Mouse (Mus musculus): ENCODE results near the gene Papss1. TPM values are rescaled to one million over a fixed set of nuclear protein-coding genes. Genes with fewer than 3 reads are reported as not detected.

Papss1 gene
- polyA plus RNA-seq, 1 experiment from 2014 or later: 98.6 TPM

GRCm38 (mm10) chr3:131561591-131561990, 3.0 kb upstream of the Papss1 start:
- no peak for TF ChIP-seq CTCF (IDR thresholded peaks at IDR 0.05; ENCODE audit: low read depth)
- no peak overlapping the region for H3K4me3 ChIP-seq (ENCODE audit: low read depth, low read length)
- no peaks in the 10 kb centered on the region for H3K27me3 ChIP-seq (ENCODE audit: insufficient read depth, low read length)
- no peak overlapping the region for H3K9ac ChIP-seq
- H3K27ac ChIP-seq (ENCODE audit: low read depth): no peak overlapping the region
- no peaks in the 10 kb centered on the region for H3K9me3 ChIP-seq (ENCODE audit: low read depth, low read length)
- H3K4me1 ChIP-seq (ENCODE audit: insufficient read depth): peaks cover 8% of the 10 kb centered on the region; the same call in 1 of the 2 replicates
- no peak overlapping the region for H3K4me2 ChIP-seq
- ATAC-seq (ENCODE audit: insufficient read depth): no peak
- no peak for DNase-seq
- H3K36me3 ChIP-seq (ENCODE audit: insufficient read depth): no peaks in the 10 kb centered on the region

GRCm38 (mm10) chr3:131565257-131565610, 666 bp downstream of the Papss1 start:
- peak; percentile 71 for DNase-seq
- H3K4me1 ChIP-seq (ENCODE audit: insufficient read depth): peaks cover 8% of the 10 kb centered on the region; the same call in 1 of the 2 replicates

GRCm38 (mm10) chr3:131566281-131566680, 1.7 kb downstream of the Papss1 start:
- Histone ChIP-seq H3K27me3 (ENCODE audit: insufficient read depth, low read length) (no peaks in the 10 kb centered on the region), H3K9me3 (ENCODE audit: low read depth, low read length) (no peaks in the 10 kb centered on the region), H3K4me3 (ENCODE audit: low read depth, low read length) (peak overlapping the region; percentile 84; the same call in 1 of the 2 replicates), H3K4me1 (ENCODE audit: insufficient read depth) (peaks cover 8% of the 10 kb centered on the region; the same call in 1 of the 2 replicates), H3K27ac (ENCODE audit: low read depth) (no peak overlapping the region), H3K4me2 (peak overlapping the region; percentile 72), H3K9ac (no peak overlapping the region), H3K36me3 (ENCODE audit: insufficient read depth) (0 out of 2 replicates have a peak, but pooled peaks cover 4% of the 10 kb centered on the region)
- 74% methylated on average over 2 of the region's 2 CpGs for WGBS
- DNase-seq (no peak), ATAC-seq (ENCODE audit: insufficient read depth) (no peak)
- TF ChIP-seq CTCF (IDR thresholded peaks at IDR 0.05; ENCODE audit: low read depth): no peak

More at GRCm38 (mm10) chr3:131565257-131565610, 666 bp downstream of the Papss1 start:
- Histone ChIP-seq H3K4me2 (peak overlapping the region; percentile 72), H3K27me3 (ENCODE audit: insufficient read depth, low read length) (no peaks in the 10 kb centered on the region), H3K27ac (ENCODE audit: low read depth) (peak overlapping the region; percentile 96), H3K4me3 (ENCODE audit: low read depth, low read length) (peak overlapping the region; percentile 84), H3K9me3 (ENCODE audit: low read depth, low read length) (no peaks in the 10 kb centered on the region), H3K9ac (peak overlapping the region; percentile 84), H3K36me3 (ENCODE audit: insufficient read depth) (0 out of 2 replicates have a peak, but pooled peaks cover 4% of the 10 kb centered on the region)
- 2% methylated on average over 9 of the region's 9 CpGs for WGBS
- ATAC-seq (ENCODE audit: insufficient read depth): no peak
- no peak for TF ChIP-seq CTCF (IDR thresholded peaks at IDR 0.05; ENCODE audit: low read depth)

- H3K4me3 ChIP-seq (ENCODE audit: low read depth, low read length): no peak overlapping the region
- H3K4me2 ChIP-seq: no peak overlapping the region
- WGBS: 42% methylated on average over 1 of the region's 1 CpGs
- no peak overlapping the region for H3K9ac ChIP-seq
- H3K36me3 ChIP-seq (ENCODE audit: insufficient read depth): 0 out of 2 replicates have a peak, but pooled peaks cover 4% of the 10 kb centered on the region
- DNase-seq: no peak
- ATAC-seq (ENCODE audit: insufficient read depth): no peak
- no peaks in the 10 kb centered on the region for H3K27me3 ChIP-seq (ENCODE audit: insufficient read depth, low read length)
- H3K9me3 ChIP-seq (ENCODE audit: low read depth, low read length): no peaks in the 10 kb centered on the region
- TF ChIP-seq CTCF (IDR thresholded peaks at IDR 0.05; ENCODE audit: low read depth): no peak
- peaks cover 8% of the 10 kb centered on the region; the same call in 1 of the 2 replicates for H3K4me1 ChIP-seq (ENCODE audit: insufficient read depth)
- H3K27ac ChIP-seq (ENCODE audit: low read depth): no peak overlapping the region
Measured at GRCm38 (mm10) chr3:131570506-131570905, 5.9 kb downstream of the Papss1 start.

- Histone ChIP-seq H3K4me1 (ENCODE audit: insufficient read depth) (no peaks in the 10 kb centered on the region), H3K4me2 (no peak overlapping the region), H3K36me3 (ENCODE audit: insufficient read depth) (0 out of 2 replicates have a peak, but pooled peaks cover 4% of the 10 kb centered on the region), H3K9ac (no peak overlapping the region), H3K27me3 (ENCODE audit: insufficient read depth, low read length) (no peaks in the 10 kb centered on the region), H3K27ac (ENCODE audit: low read depth) (no peak overlapping the region), H3K4me3 (ENCODE audit: low read depth, low read length) (no peak overlapping the region), H3K9me3 (ENCODE audit: low read depth, low read length) (no peaks in the 10 kb centered on the region)
- WGBS: 64% methylated on average over 3 of the region's 3 CpGs
- DNase-seq (no peak), ATAC-seq (ENCODE audit: insufficient read depth) (no peak)
- no peak for TF ChIP-seq CTCF (IDR thresholded peaks at IDR 0.05; ENCODE audit: low read depth)
Measured at GRCm38 (mm10) chr3:131573555-131573954, 9.0 kb downstream of the Papss1 start.

- Histone ChIP-seq H3K9ac (no peak overlapping the region), H3K4me1 (ENCODE audit: insufficient read depth) (no peaks in the 10 kb centered on the region), H3K27me3 (ENCODE audit: insufficient read depth, low read length) (no peaks in the 10 kb centered on the region), H3K4me3 (ENCODE audit: low read depth, low read length) (no peak overlapping the region), H3K4me2 (no peak overlapping the region), H3K9me3 (ENCODE audit: low read depth, low read length) (no peaks in the 10 kb centered on the region), H3K27ac (ENCODE audit: low read depth) (no peak overlapping the region), H3K36me3 (ENCODE audit: insufficient read depth) (peaks cover 43% of the 10 kb centered on the region)
- 88% methylated on average over 7 of the region's 7 CpGs for whole genome bisulfite sequencing
- no peak for ATAC-seq (ENCODE audit: insufficient read depth)
- TF ChIP-seq CTCF (IDR thresholded peaks at IDR 0.05; ENCODE audit: low read depth): no peak
- DNase-seq: no peak
Measured at GRCm38 (mm10) chr3:131578434-131579104, 14.0 kb downstream of the Papss1 start.

- Histone ChIP-seq H3K9me3 (ENCODE audit: low read depth, low read length) (no peaks in the 10 kb centered on the region), H3K4me3 (ENCODE audit: low read depth, low read length) (no peak overlapping the region), H3K27ac (ENCODE audit: low read depth) (no peak overlapping the region), H3K36me3 (ENCODE audit: insufficient read depth) (peaks cover 57% of the 10 kb centered on the region), H3K4me2 (no peak overlapping the region), H3K9ac (no peak overlapping the region), H3K4me1 (ENCODE audit: insufficient read depth) (no peaks in the 10 kb centered on the region), H3K27me3 (ENCODE audit: insufficient read depth, low read length) (no peaks in the 10 kb centered on the region)
- no peak for TF ChIP-seq CTCF (IDR thresholded peaks at IDR 0.05; ENCODE audit: low read depth)
- DNase-seq (no peak), ATAC-seq (ENCODE audit: insufficient read depth) (no peak)
- WGBS: 93% methylated on average over 4 of the region's 4 CpGs
Measured at GRCm38 (mm10) chr3:131580040-131580439, 15.5 kb downstream of the Papss1 start.
